Mouse (Mus musculus) kidney, embryonic 14.5 days (tissue): ENCODE measurements at regions not wholly inside any gene's neighbourhood (a gene's known extent, or its start where the extent isn't known, plus 50 kb on each side); places are given as distances from the start of the nearest gene placed in this dataset.

Experiments
- ATAC-seq: fragments of 200-750 bp; cut with Nextera tagmentation; 2 replicates; pipeline ENCODE4 v1.8.0; 2017; ENCODE audit warnings: moderate number of reproducible peaks, mild to moderate bottlenecking, moderate TSS enrichment, moderate library complexity; ENCODE audit not compliant: low FRiP score, low TSS enrichment
- H3K27ac ChIP-seq: fragments of 300-500 bp; sonication (generic); 2 replicates; pipeline ENCODE4 v1.5.1; 2014; ENCODE audit warnings: low read depth, mild to moderate bottlenecking, low read length, moderate library complexity, mixed read lengths
- H3K27me3 ChIP-seq: fragments of 300-500 bp; sonication (generic); 2 replicates; pipeline ENCODE4 v1.6.1; 2014; ENCODE audit warnings: mild to moderate bottlenecking, low read length; ENCODE audit not compliant: control insufficient read depth, insufficient read depth
- H3K36me3 ChIP-seq: fragments of 300-500 bp; sonication (generic); 2 replicates; pipeline ENCODE4 v1.6.1; 2014; ENCODE audit warnings: low read length, mixed read lengths; ENCODE audit not compliant: control insufficient read depth, insufficient read depth
- H3K4me1 ChIP-seq: fragments of 300-500 bp; sonication (generic); 2 replicates; pipeline ENCODE4 v1.6.1; 2014; ENCODE audit warnings: low read length, mixed read lengths; ENCODE audit not compliant: control insufficient read depth, insufficient read depth
- H3K4me2 ChIP-seq: fragments of 300-500 bp; sonication (generic); replicated peaks from 2 replicates; pipeline ENCODE4 v1.6.1; 2014; ENCODE audit warnings: low read depth, mild to moderate bottlenecking, low read length
- H3K4me3 ChIP-seq: fragments of 300-500 bp; sonication (generic); 2 replicates; pipeline ENCODE4 v1.5.1; 2014; ENCODE audit warnings: mild to moderate bottlenecking, low read length
- H3K9ac ChIP-seq: fragments of 300-500 bp; sonication (generic); 2 replicates; pipeline ENCODE4 v1.6.1; 2014; ENCODE audit warnings: low read depth, mild to moderate bottlenecking, low read length, moderate library complexity
- H3K9me3 ChIP-seq: fragments of 300-500 bp; sonication (generic); 2 replicates; pipeline ENCODE4 v1.6.1; 2016; ENCODE audit warnings: low read length; ENCODE audit not compliant: control insufficient read depth
- WGBS: fragments of 180-500 bp; shearing (Covaris S2); extraction: QIAGEN DNeasy Blood & Tissue Kit; methylation state at CpG from one replicate; pipeline ENCODE4 v1.1.7; 2014; 5-methylcytosine and 5-hydroxymethylcytosine counted together

DNA sequence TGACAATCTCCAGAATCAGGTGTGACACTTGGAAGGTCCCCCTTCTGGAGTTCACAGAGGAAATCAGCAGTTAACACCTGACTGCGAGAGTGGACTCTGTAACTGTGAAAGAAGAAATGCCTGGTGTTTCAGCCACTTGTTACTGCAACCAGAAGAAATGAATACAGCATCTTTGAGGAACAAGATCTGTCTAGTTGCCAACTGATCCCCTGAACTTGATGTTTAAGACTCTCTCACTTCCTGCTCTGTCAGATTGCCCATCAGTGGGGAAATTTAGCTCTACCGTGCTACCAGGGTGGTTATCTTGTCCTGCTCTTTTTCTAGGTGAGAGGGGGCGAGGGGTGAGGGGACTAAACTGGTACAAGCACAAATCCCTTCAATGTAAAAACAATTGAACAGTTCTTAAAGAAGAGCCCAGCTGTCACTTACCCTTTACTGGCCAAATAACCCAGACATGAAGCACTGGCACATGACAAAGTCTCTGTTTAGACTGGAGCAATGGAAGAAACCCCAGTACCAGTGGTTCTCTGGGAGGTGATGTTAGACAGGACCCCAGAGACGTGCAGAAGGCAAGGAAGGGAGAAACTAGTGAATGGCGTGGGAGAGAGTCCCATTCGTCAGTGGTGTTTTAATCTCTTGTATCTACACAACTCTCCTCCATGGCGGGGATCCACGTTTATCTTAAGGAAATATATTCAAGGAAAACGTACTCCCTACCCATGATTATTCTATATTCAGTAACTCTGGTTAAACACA lies 237.6 kb upstream of the Btg1 start:
- H3K27ac ChIP-seq = no peak overlapping the region

DNA sequence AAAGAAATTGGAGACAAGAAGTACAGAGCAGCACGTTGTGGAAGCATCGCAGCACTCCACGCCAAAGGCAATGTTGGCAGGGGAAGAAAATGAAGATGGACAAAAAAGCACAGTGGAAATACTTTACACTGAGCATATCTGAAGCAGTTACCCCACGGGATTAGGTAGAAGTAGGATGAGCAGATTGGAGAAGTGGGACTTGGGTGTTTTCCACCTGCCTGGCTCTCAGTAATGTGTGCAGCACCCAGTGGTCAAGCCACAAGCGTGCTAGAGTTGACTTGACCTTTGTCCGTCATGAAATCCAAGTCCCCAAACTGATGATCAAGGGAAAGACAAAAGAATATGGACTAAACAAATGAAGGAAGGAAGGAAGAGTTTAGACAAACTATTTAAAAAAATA lies 235.1 kb upstream of the Btg1 start:
- Histone ChIP-seq H3K4me1 (no peaks in the 10 kb centered on the region), H3K9me3 (no peaks in the 10 kb centered on the region), H3K9ac (no peak overlapping the region), H3K36me3 (no peaks in the 10 kb centered on the region), H3K27me3 (no peaks in the 10 kb centered on the region), H3K4me2 (no peak overlapping the region), H3K4me3 (no peak overlapping the region), H3K27ac (no peak overlapping the region)
- ATAC-seq = no peak
- 85% methylated on average over 6 of the region's 6 CpGs for WGBS

More for the DNA sequence above, 237.6 kb upstream of the Btg1 start:
- Histone ChIP-seq H3K4me3 (no peak overlapping the region), H3K4me2 (no peak overlapping the region), H3K9ac (no peak overlapping the region), H3K36me3 (no peaks in the 10 kb centered on the region), H3K27me3 (no peaks in the 10 kb centered on the region), H3K9me3 (no peaks in the 10 kb centered on the region), H3K4me1 (no peaks in the 10 kb centered on the region)
- ATAC-seq = no peak
- 73% methylated on average over 9 of the region's 9 CpGs for WGBS

DNA sequence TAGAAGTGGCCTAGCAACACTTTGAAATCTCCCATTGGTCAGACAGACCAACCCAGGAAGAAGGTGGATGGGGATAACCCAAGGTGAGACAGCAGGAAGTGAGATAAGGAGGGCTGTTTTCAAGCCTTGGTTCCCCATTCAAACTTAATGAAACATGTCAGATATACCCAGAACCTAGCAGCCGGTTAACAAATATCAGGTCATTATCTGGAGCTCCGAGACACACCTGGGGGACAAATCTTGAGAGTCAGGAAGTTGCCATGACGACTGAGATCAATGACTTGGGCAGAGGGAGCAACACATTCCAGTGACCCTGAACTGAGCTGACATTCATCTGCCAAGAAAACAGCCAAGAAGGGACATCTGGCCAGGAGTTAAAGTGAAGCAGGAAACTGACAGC lies 225.1 kb upstream of the Btg1 start:
- H3K4me3 ChIP-seq = no peak overlapping the region

DNA sequence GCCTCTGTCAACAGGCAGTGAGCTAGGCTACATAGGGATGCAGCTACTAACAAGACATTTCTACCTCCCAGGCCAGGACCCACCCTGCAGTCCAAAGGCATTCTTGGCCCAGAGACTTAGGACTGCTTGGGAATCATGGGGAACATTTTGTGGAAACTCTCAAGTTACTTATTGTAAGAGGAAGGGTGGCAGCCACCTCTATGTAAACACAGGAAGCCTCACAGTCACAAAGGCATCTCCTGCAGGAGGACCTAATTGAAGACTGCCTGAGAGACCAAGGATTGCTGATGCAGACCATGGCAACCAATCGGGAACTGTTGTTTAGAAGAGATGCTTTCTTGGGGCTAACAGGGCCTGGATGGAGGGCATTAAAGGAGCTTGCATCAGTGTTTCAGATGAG lies 224.0 kb upstream of the Btg1 start:
- no peak overlapping the region for H3K4me3 ChIP-seq
- no peak overlapping the region for H3K27ac ChIP-seq
- H3K36me3 ChIP-seq = no peaks in the 10 kb centered on the region
- no peak for ATAC-seq
- H3K9ac ChIP-seq = no peak overlapping the region
- 0 out of 2 replicates have a peak, but pooled peaks cover 9% of the 10 kb centered on the region for H3K4me1 ChIP-seq
- no peaks in the 10 kb centered on the region for H3K27me3 ChIP-seq
- H3K9me3 ChIP-seq = no peaks in the 10 kb centered on the region
- 76% methylated on average over 1 of the region's 1 CpGs for WGBS
- H3K4me2 ChIP-seq = no peak overlapping the region

More for the DNA sequence above, 225.1 kb upstream of the Btg1 start:
- H3K9ac ChIP-seq = no peak overlapping the region
- H3K4me1 ChIP-seq = 0 out of 2 replicates have a peak, but pooled peaks cover 9% of the 10 kb centered on the region
- H3K27me3 ChIP-seq = no peaks in the 10 kb centered on the region
- H3K4me2 ChIP-seq = no peak overlapping the region
- 25% methylated on average over 3 of the region's 3 CpGs for WGBS
- H3K27ac ChIP-seq = no peak overlapping the region
- H3K36me3 ChIP-seq = no peaks in the 10 kb centered on the region
- no peak for ATAC-seq
- H3K9me3 ChIP-seq = no peaks in the 10 kb centered on the region

DNA sequence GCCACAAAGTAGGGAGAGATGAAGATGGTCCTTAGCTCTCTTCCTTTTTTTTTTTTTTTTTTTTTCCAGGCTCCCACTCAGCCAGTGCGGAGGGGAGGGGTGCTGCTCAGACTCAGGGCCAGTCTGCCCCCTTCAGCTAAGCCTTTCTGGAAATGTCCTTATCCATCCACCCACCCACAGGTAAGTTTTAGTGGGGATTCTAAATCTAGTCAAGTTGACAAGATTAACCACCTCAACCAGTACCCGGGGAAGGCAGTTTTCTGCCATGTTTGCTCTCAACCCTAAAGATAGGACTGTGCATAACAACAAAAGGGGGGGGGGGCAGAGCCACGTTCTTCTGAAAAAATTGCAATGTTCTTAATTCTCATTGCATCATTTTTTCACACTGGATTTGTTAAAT lies 222.6 kb upstream of the Btg1 start:
- no peak overlapping the region for H3K4me2 ChIP-seq
- no peak overlapping the region for H3K27ac ChIP-seq
- H3K36me3 ChIP-seq = no peaks in the 10 kb centered on the region
- no peak for ATAC-seq
- WGBS = 91% methylated on average over 3 of the region's 3 CpGs
- H3K27me3 ChIP-seq = no peaks in the 10 kb centered on the region
- no peak overlapping the region for H3K9ac ChIP-seq
- no peak overlapping the region for H3K4me3 ChIP-seq
- H3K4me1 ChIP-seq = peaks cover 11% of the 10 kb centered on the region; the same call in 1 of the 2 replicates
- no peaks in the 10 kb centered on the region for H3K9me3 ChIP-seq

DNA sequence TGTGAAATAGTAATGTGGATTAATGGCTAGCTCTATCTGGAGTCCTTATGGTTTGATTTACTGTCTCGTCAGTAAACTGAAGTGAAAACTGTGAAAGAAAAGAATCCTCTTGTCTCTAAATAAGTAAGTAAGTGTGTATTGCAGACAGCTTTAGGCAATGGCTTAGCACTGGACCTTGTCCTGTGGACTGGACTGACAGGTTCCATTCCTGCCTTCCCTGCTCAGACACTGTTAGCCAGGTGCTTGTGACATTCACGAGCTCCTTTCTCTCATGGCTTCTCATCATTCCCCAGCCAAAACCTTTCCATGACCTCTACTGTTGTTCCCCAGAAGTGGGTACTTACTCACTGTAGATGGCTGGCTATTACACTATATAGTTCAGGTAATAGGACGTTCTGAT lies 221.8 kb upstream of the Btg1 start:
- Histone ChIP-seq H3K27me3 (no peaks in the 10 kb centered on the region), H3K4me1 (peaks cover 11% of the 10 kb centered on the region; the same call in 1 of the 2 replicates), H3K36me3 (no peaks in the 10 kb centered on the region), H3K27ac (no peak overlapping the region), H3K9ac (no peak overlapping the region), H3K4me2 (no peak overlapping the region), H3K4me3 (no peak overlapping the region), H3K9me3 (no peaks in the 10 kb centered on the region)
- ATAC-seq = no peak
- 54% methylated on average over 3 of the region's 3 CpGs for WGBS

DNA sequence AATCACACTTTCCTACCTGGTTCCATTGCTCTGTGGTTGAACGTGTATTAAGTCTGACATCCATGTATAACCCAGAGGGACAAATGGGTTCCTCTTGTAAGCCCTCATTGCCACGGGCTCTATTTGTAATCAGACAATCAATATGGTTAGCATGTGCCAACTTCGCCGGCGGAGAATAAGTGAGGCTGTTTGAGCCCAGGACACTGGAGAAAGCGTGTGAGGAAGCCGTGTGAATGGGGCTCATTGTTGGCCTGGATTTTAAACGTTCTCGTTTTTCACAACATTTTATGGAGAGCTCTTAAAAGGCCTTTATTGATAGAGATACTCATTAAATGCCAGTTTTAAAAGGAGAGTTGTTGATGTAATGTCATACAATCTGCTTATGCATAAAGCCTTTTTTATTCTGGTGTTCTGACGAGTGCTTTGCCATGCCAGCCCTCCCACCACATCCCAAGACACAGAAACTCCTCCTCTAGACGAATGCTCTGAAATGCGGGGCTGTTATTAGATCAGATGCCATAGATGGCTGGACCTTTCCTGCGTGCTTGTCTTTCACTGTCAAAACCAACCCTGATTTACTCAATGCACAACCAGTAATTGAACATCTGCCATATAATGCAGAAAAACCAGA lies 218.8 kb upstream of the Btg1 start:
- H3K4me1 ChIP-seq = peaks cover 15% of the 10 kb centered on the region
- ATAC-seq = no peak
- H3K27ac ChIP-seq = no peak overlapping the region; the same call in 1 of the 2 replicates
- no peaks in the 10 kb centered on the region for H3K9me3 ChIP-seq
- WGBS = 57% methylated on average over 13 of the region's 13 CpGs
- H3K9ac ChIP-seq = no peak overlapping the region
- no peaks in the 10 kb centered on the region for H3K27me3 ChIP-seq
- no peak overlapping the region for H3K4me3 ChIP-seq
- no peaks in the 10 kb centered on the region for H3K36me3 ChIP-seq
- H3K4me2 ChIP-seq = no peak overlapping the region

DNA sequence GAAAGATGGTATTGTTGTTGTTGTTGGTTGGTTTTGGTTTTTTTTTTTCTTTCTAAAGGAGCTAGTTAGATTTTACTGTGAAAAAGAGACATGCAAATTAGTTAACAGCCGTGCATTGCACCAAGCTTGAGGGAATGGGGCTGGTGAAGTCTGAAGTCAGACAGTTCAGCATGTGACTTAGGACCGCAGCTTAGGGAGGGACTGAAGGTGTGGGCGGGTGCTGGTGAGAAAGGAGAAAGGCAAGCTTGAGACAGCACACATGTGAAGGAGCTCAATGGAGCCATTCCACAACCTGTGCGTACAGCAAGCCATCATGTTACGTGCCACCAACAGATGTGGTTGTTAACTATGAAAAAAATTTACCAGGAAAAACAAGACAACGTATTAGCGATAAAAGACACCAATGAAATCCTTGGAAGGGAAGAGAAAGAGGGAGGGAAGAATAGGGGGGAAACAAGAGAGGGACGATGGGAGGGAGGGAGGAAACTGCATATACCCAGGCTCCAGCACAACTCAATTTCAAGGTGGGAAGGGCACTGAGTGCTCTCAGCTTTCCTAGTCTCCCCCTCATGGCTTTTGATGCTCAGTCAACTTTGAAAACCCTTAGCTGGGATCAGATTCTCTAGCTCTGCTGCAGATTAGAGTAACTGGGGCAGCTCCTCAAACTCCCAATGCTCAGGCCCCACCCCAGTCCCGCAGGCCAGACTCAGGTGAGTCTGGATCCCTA lies 218.1 kb upstream of the Btg1 start:
- H3K4me1 ChIP-seq = peaks cover 15% of the 10 kb centered on the region
- no peak overlapping the region for H3K9ac ChIP-seq
- H3K27me3 ChIP-seq = no peaks in the 10 kb centered on the region
- H3K36me3 ChIP-seq = no peaks in the 10 kb centered on the region
- no peak overlapping the region for H3K4me2 ChIP-seq
- no peaks in the 10 kb centered on the region for H3K9me3 ChIP-seq
- peak; percentile 89 for ATAC-seq
- no peak overlapping the region for H3K4me3 ChIP-seq
- H3K27ac ChIP-seq = no peak overlapping the region; the same call in 1 of the 2 replicates
- 42% methylated on average over 9 of the region's 9 CpGs for WGBS
